Mouse (Mus musculus) lung, adult 2 months (tissue): ENCODE results near the gene Rnf145. TPM values are rescaled to one million over a fixed set of nuclear protein-coding genes. Genes with fewer than 3 reads are reported as not detected.

ENCODE experiments used
- DNase-seq: peaks from one replicate; pipeline ENCODE4 v3.0.0; 2022
- H3K4me1 ChIP-seq: fragments of 200-500 bp; 2 replicates; pipeline ENCODE4 v1.6.1; 2011; ENCODE audit warnings: low read length; ENCODE audit not compliant: control insufficient read depth, insufficient read depth
- H3K4me3 ChIP-seq: fragments of 200-500 bp; replicated peaks from 2 replicates; pipeline ENCODE3; 2011; ENCODE audit warnings: low read depth, mild to moderate bottlenecking, control low read depth, low read length; ENCODE audit errors: extremely low read depth
- CTCF ChIP-seq: fragments of 200-500 bp; IDR thresholded peaks from 2 replicates; pipeline ENCODE4 v1.5.1; 2011; ENCODE audit warnings: mild to moderate bottlenecking, low read length, control low read depth; ENCODE audit not compliant: insufficient read depth
- POLR2A ChIP-seq: fragments of 200-500 bp; IDR thresholded peaks from 2 replicates; pipeline ENCODE4 v1.6.1; 2011; ENCODE audit warnings: low read depth, mild to moderate bottlenecking, control low read depth, low read length, borderline replicate concordance; ENCODE audit errors: extremely low read depth
- WGBS: fragments of 180-500 bp; shearing (Covaris S2); methylation state at CpG from one replicate; pipeline ENCODE4 v1.1.7; 2018; 5-methylcytosine and 5-hydroxymethylcytosine counted together
- polyA plus RNA-seq: library from polyadenylated mRNA; depleted of rRNA; stranded (reverse); fragments of >200 nt; gene quantifications from 2 replicates; pipeline ENCODE4 v1.2.3, GENCODE M21; 2012; rRNA removed

Rnf145 gene
- polyA plus RNA-seq, 1 experiment, result 104 TPM

DNA sequence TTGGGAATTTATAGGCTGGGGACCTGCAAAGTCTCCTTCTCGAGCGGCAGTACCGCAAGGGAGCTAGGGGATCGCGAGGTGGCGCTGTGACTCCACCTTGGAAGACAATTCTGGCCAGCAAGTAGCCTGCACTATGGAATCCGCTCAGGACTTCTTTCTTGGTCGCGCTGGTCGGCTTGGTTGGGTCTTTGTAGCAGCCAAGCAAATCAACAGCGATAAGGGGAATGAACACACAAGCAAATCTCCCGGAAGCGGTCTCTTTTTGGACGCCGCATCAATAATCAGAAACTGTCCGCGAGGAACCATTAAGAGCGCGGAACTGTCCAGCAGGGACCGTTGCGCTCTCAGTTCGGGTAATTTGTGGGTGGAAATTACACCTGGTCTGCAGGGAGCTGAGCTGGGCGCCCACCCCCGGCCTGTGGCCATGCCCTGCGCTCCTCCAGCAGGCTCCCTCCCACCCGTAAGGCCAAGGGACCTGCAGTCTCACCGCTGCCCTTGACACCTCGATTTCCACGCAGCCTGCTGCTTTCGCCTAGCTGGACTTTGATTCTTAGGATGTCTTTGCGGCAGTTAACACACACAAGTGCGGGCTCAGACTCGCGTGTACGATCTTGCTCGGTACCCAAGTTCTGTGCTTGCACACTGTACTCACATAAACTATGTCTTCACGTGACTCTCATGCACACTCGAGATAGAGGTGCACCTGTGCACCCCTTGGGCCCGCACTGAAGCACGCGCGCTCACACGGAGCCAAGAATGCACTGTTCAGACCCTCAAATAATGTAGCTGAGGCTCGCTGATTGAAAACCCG, 92.4 kb downstream of the Rnf145 start:
- WGBS, result 2% methylated on average over 45 of the region's 45 CpGs
- no peak for TF ChIP-seq POLR2A
- TF ChIP-seq CTCF, result peak; percentile 92
- peak; percentile 80 for DNase-seq
- Histone ChIP-seq H3K4me1 (peaks cover 3% of the 10 kb centered on the region; the same call in 1 of the 2 replicates), H3K4me3 (peak overlapping the region; percentile 35)

- Histone ChIP-seq H3K4me1 (peaks cover 3% of the 10 kb centered on the region; the same call in 1 of the 2 replicates), H3K4me3 (no peak overlapping the region)
- TF ChIP-seq POLR2A (no peak), CTCF (no peak)
- WGBS, result 19% methylated on average over 10 of the region's 10 CpGs
- no peak for DNase-seq
Measured at GRCm38 (mm10) chr11:44612156-44612555, 93.4 kb downstream of the Rnf145 start.

DNA sequence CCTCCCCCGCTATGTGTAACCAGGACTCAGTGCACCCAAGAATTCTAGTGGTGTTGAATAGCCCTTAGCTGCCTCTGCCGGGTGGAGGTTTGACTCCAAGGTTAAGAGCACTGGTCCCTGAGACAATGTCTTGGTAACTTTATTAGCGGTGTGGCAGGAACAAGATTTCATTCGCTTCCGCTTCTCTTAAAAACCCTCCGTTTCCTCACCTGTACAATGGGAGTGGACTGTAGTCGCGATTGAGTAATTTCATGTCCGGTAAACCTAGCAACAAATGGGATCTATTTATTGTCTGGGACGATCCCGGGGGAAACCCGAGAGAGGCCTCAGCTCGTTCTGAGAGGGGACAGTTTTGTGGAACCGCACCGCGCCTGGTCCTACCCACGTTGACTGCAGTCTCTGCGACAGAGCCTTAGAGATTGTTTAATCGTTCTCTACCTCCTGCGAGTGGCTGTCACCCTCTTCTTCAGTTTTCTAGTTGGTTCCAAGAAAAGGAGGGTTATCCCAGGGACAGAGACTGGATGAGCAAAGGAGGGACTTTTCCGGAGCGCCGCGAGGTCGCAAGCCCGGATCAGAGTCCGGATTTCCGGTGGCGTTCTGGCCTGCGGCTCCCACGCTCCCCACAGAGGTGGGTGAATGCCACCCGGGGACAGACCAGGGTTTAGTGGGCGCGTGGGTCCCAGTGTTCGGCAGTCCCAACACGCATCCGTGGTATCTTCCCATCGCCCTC, 94.1 kb downstream of the Rnf145 start:
- H3K4me3 ChIP-seq, result peak overlapping the region; percentile 26
- H3K4me1 ChIP-seq, result peaks cover 3% of the 10 kb centered on the region; the same call in 1 of the 2 replicates
- DNase-seq, result peak; percentile 10
- no peak for TF ChIP-seq CTCF
- TF ChIP-seq POLR2A, result no peak
- WGBS, result 8% methylated on average over 38 of the region's 38 CpGs

DNA sequence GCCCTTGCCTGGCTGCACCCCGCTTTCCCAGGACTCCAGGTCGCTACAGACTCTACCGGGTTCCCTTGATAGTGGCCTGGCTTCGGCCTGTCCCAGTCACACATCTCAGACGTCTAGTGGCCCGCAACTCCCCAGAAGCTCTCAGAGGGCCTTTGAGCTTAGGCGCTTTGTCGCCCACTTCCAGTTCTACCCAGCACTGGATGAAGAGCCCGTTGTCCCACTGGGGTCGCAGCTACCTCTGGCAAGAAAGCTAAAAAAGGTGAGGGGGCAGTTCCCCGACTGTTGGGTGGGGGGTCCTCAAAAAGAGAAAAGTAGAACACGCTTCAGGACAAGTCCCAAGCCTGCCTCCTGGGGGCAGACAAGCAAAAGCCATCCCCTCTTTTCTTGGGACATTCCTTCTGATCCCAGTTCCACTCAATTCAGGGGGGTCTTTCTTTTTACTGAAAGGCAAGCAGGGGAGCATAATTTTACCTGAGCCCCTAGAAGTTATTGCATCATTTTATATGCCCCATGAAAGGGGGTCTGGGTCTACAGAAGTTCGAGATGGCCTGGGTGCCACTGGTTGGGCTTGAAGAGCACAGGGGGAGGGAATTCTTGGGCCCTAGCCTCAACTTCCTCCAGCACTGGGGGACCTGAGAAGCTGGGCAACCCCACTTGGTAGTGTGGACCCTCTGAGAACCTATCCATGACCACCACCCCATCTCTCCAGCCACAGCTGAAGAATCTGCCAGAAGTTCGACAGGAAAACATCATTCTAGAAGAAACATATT, 94.8 kb downstream of the Rnf145 start:
- WGBS, result 23% methylated on average over 14 of the region's 14 CpGs
- H3K4me1 ChIP-seq, result peaks cover 3% of the 10 kb centered on the region; the same call in 1 of the 2 replicates
- H3K4me3 ChIP-seq, result peak overlapping the region; percentile 23
- TF ChIP-seq CTCF (peak; percentile 11; the same call in 1 of the 2 replicates), POLR2A (no peak)
- DNase-seq, result no peak

Other genes with a start within 250 kb of the Rnf145 start
- gene Il12b, start 118.9 kb upstream of the Rnf145 start, polyA plus RNA-seq, result 0.15 and 0.17 TPM in 2 replicates
- 7.4 and 11.3 TPM in 2 replicates for gene Ublcp1, start 48.5 kb upstream of the Rnf145 start, polyA plus RNA-seq
- gene Ebf1, start 98.4 kb downstream of the Rnf145 start, polyA plus RNA-seq, result 10.7 and 11.8 TPM in 2 replicates